Mouse (Mus musculus) liver, embryonic 13.5 days (tissue): Measurements from ENCODE around the gene H2-Oa. TPM values are rescaled to one million over a fixed set of nuclear protein-coding genes. Genes with fewer than 3 reads are reported as not detected.
A peak's percentile ranks its signal among the peaks of the same experiment; 100 is the strongest.

ENCODE experiments used
- ATAC-seq: fragments of 200-750 bp; cut with Nextera tagmentation; 2 replicates; pipeline ENCODE4 v1.8.0; 2017; ENCODE audit warnings: low read depth, mild to moderate bottlenecking, moderate number of reproducible peaks, moderate library complexity
- DNase-seq: peaks from one replicate; pipeline ENCODE4 v3.0.0; 2022
- H3K27ac ChIP-seq: fragments of 300-500 bp; sonication (generic); 2 replicates; pipeline ENCODE4 v1.5.1; 2015; ENCODE audit warnings: moderate library complexity, mild to moderate bottlenecking, inconsistent platforms
- H3K27me3 ChIP-seq: fragments of 300-500 bp; sonication (generic); 2 replicates; pipeline ENCODE4 v1.6.1; 2015; ENCODE audit warnings: mild to moderate bottlenecking, inconsistent platforms
- H3K36me3 ChIP-seq: fragments of 300-500 bp; sonication (generic); 2 replicates; pipeline ENCODE4 v1.6.1; 2015; ENCODE audit warnings: mild to moderate bottlenecking, inconsistent platforms
- H3K4me1 ChIP-seq: fragments of 300-500 bp; sonication (generic); replicated peaks from 2 replicates; pipeline ENCODE4 v1.6.1; 2015; ENCODE audit warnings: inconsistent platforms
- H3K4me2 ChIP-seq: fragments of 300-500 bp; sonication (generic); 2 replicates; pipeline ENCODE4 v1.6.1; 2015; ENCODE audit warnings: inconsistent platforms, mild to moderate bottlenecking, moderate library complexity
- H3K4me3 ChIP-seq: fragments of 300-500 bp; sonication (generic); replicated peaks from 2 replicates; pipeline ENCODE4 v1.5.1; 2015; ENCODE audit warnings: mild to moderate bottlenecking, inconsistent platforms
- H3K9ac ChIP-seq: fragments of 300-500 bp; sonication (generic); 2 replicates; pipeline ENCODE4 v1.6.1; 2015; ENCODE audit warnings: mild to moderate bottlenecking, inconsistent platforms
- H3K9me3 ChIP-seq: fragments of 300-500 bp; sonication (generic); replicated peaks from 2 replicates; pipeline ENCODE4 v1.6.1; 2016; ENCODE audit warnings: inconsistent platforms
- WGBS: fragments of 180-500 bp; shearing (Covaris S2); methylation state at CpG from one replicate; pipeline ENCODE4 v1.1.7; 2015; ENCODE audit not compliant: insufficient replicate concordance; 5-methylcytosine and 5-hydroxymethylcytosine counted together
- polyA plus RNA-seq: library from polyadenylated mRNA; unstranded; fragments of >200 nt; fragmentation: Nextera tagmentation; extraction: Ambion mirVana; gene quantifications from 2 replicates; pipeline ENCODE4 v1.2.1, GENCODE M21; 2015

The H2-Oa gene
- polyA plus RNA-seq, 1 experiment from 2014 or later: 0.41 TPM

- DNase-seq (no peak), ATAC-seq (no peak)
- no peaks in the 10 kb centered on the region for H3K9me3 ChIP-seq
- H3K4me2 ChIP-seq: peak overlapping the region; percentile 99
- H3K9ac ChIP-seq: peak overlapping the region; percentile 98
- H3K4me1 ChIP-seq: peaks cover 63% of the 10 kb centered on the region
- peak overlapping the region; percentile 100 for H3K4me3 ChIP-seq
- WGBS: 20% methylated on average over 2 of the region's 2 CpGs
- H3K36me3 ChIP-seq: peaks cover 10% of the 10 kb centered on the region
- peaks cover 7% of the 10 kb centered on the region for H3K27me3 ChIP-seq
- H3K27ac ChIP-seq: peak overlapping the region; percentile 100
These were observed 31.4 kb downstream of the H2-Oa start for GRCm38 (mm10) chr17:34123518-34123917.

GRCm38 (mm10) chr17:34124649-34125048, 32.5 kb downstream of the H2-Oa start:
- Histone ChIP-seq H3K36me3 (peaks cover 4% of the 10 kb centered on the region; the same call in 1 of the 2 replicates), H3K27me3 (peaks cover 18% of the 10 kb centered on the region), H3K4me2 (peak overlapping the region; percentile 99; the same call in 1 of the 2 replicates), H3K4me1 (peaks cover 74% of the 10 kb centered on the region), H3K4me3 (no peak overlapping the region; the same call in 1 of the 2 replicates), H3K9ac (no peak overlapping the region), H3K9me3 (no peaks in the 10 kb centered on the region), H3K27ac (no peak overlapping the region)
- ATAC-seq (no peak), DNase-seq (no peak)
- 30% methylated on average over 6 of the region's 6 CpGs for WGBS

GRCm38 (mm10) chr17:34126826-34127420, 34.8 kb downstream of the H2-Oa start:
- no peak overlapping the region for H3K4me2 ChIP-seq
- peaks cover 33% of the 10 kb centered on the region for H3K27me3 ChIP-seq
- H3K4me3 ChIP-seq: no peak overlapping the region
- peaks cover 4% of the 10 kb centered on the region; the same call in 1 of the 2 replicates for H3K36me3 ChIP-seq
- ATAC-seq (no peak), DNase-seq (no peak)
- WGBS: 63% methylated on average over 9 of the region's 9 CpGs
- H3K27ac ChIP-seq: no peak overlapping the region
- no peak overlapping the region for H3K9ac ChIP-seq
- peaks cover 66% of the 10 kb centered on the region for H3K4me1 ChIP-seq
- H3K9me3 ChIP-seq: no peaks in the 10 kb centered on the region

GRCm38 (mm10) chr17:34127475-34127874, 35.3 kb downstream of the H2-Oa start:
- H3K27ac ChIP-seq: no peak overlapping the region
- H3K4me2 ChIP-seq: no peak overlapping the region; the same call in 1 of the 2 replicates
- peaks cover 66% of the 10 kb centered on the region for H3K4me1 ChIP-seq
- peaks cover 4% of the 10 kb centered on the region; the same call in 1 of the 2 replicates for H3K36me3 ChIP-seq
- H3K9me3 ChIP-seq: no peaks in the 10 kb centered on the region
- H3K9ac ChIP-seq: no peak overlapping the region
- peak; percentile 62 for DNase-seq
- peak; percentile 49 for ATAC-seq
- H3K4me3 ChIP-seq: no peak overlapping the region
- H3K27me3 ChIP-seq: peaks cover 33% of the 10 kb centered on the region
- 12% methylated on average over 6 of the region's 6 CpGs for WGBS

GRCm38 (mm10) chr17:34128264-34128937, 36.3 kb downstream of the H2-Oa start:
- peaks cover 57% of the 10 kb centered on the region for H3K4me1 ChIP-seq
- no peak for ATAC-seq
- H3K27ac ChIP-seq: no peak overlapping the region
- H3K9ac ChIP-seq: peak overlapping the region; percentile 13; the same call in 1 of the 2 replicates
- 30% methylated on average over 13 of the region's 13 CpGs for WGBS
- no peak for DNase-seq
- H3K4me3 ChIP-seq: no peak overlapping the region
- 0 out of 2 replicates have a peak overlapping the region, but pooled peaks have one; percentile 6 for H3K4me2 ChIP-seq
- no peaks in the 10 kb centered on the region for H3K9me3 ChIP-seq
- H3K27me3 ChIP-seq: peaks cover 33% of the 10 kb centered on the region
- peaks cover 4% of the 10 kb centered on the region; the same call in 1 of the 2 replicates for H3K36me3 ChIP-seq

GRCm38 (mm10) chr17:34128944-34129791, 37.0 kb downstream of the H2-Oa start:
- Histone ChIP-seq H3K27me3 (peaks cover 33% of the 10 kb centered on the region), H3K27ac (no peak overlapping the region), H3K9ac (peak overlapping the region; percentile 13; the same call in 1 of the 2 replicates), H3K4me2 (0 out of 2 replicates have a peak overlapping the region, but pooled peaks have one; percentile 6), H3K4me1 (peaks cover 50% of the 10 kb centered on the region), H3K9me3 (no peaks in the 10 kb centered on the region), H3K36me3 (peaks cover 4% of the 10 kb centered on the region; the same call in 1 of the 2 replicates), H3K4me3 (no peak overlapping the region)
- DNase-seq (no peak), ATAC-seq (no peak)
- 15% methylated on average over 18 of the region's 18 CpGs for WGBS

GRCm38 (mm10) chr17:34130073-34130947, 38.2 kb downstream of the H2-Oa start:
- Histone ChIP-seq H3K4me3 (no peak overlapping the region), H3K9me3 (no peaks in the 10 kb centered on the region), H3K4me1 (peaks cover 40% of the 10 kb centered on the region), H3K4me2 (no peak overlapping the region), H3K36me3 (peaks cover 4% of the 10 kb centered on the region; the same call in 1 of the 2 replicates), H3K27me3 (peaks cover 33% of the 10 kb centered on the region), H3K9ac (no peak overlapping the region), H3K27ac (no peak overlapping the region)
- WGBS: 57% methylated on average over 19 of the region's 19 CpGs
- DNase-seq (no peak), ATAC-seq (no peak)

GRCm38 (mm10) chr17:34131911-34132310, 39.8 kb downstream of the H2-Oa start:
- H3K27me3 ChIP-seq: peaks cover 45% of the 10 kb centered on the region
- WGBS: 72% methylated on average over 7 of the region's 7 CpGs
- H3K4me1 ChIP-seq: peaks cover 36% of the 10 kb centered on the region
- ATAC-seq (no peak), DNase-seq (no peak)
- no peaks in the 10 kb centered on the region for H3K36me3 ChIP-seq
- H3K9ac ChIP-seq: no peak overlapping the region
- no peak overlapping the region for H3K27ac ChIP-seq
- no peaks in the 10 kb centered on the region for H3K9me3 ChIP-seq
- H3K4me3 ChIP-seq: no peak overlapping the region
- H3K4me2 ChIP-seq: no peak overlapping the region

GRCm38 (mm10) chr17:34133289-34133688, 41.1 kb downstream of the H2-Oa start:
- Histone ChIP-seq H3K36me3 (no peaks in the 10 kb centered on the region), H3K9ac (no peak overlapping the region), H3K9me3 (no peaks in the 10 kb centered on the region), H3K4me2 (no peak overlapping the region), H3K4me3 (no peak overlapping the region), H3K27ac (no peak overlapping the region), H3K27me3 (peaks cover 54% of the 10 kb centered on the region), H3K4me1 (peaks cover 23% of the 10 kb centered on the region)
- 60% methylated on average over 11 of the region's 11 CpGs for WGBS
- DNase-seq: no peak
- ATAC-seq: no peak

GRCm38 (mm10) chr17:34134451-34134850, 42.3 kb downstream of the H2-Oa start:
- peaks cover 54% of the 10 kb centered on the region for H3K27me3 ChIP-seq
- no peaks in the 10 kb centered on the region for H3K36me3 ChIP-seq
- no peak overlapping the region for H3K9ac ChIP-seq
- DNase-seq (no peak), ATAC-seq (no peak)
- H3K4me1 ChIP-seq: peaks cover 16% of the 10 kb centered on the region
- no peaks in the 10 kb centered on the region for H3K9me3 ChIP-seq
- H3K4me3 ChIP-seq: no peak overlapping the region
- no peak overlapping the region for H3K4me2 ChIP-seq
- no peak overlapping the region for H3K27ac ChIP-seq
- 75% methylated on average over 3 of the region's 3 CpGs for WGBS
